Mouse (Mus musculus) monocyte, adult 59 days (primary cell): ENCODE results near the gene Defb46. TPM values are rescaled to one million over a fixed set of nuclear protein-coding genes. Genes with fewer than 3 reads are reported as not detected.

Source experiments
- total RNA-seq, 2 experiments: library from RNA; stranded (reverse); gene quantifications; one replicate each; pipeline ENCODE4 v1.2.4; 2023

The Defb46 gene
- total RNA-seq: not detected

DNA sequence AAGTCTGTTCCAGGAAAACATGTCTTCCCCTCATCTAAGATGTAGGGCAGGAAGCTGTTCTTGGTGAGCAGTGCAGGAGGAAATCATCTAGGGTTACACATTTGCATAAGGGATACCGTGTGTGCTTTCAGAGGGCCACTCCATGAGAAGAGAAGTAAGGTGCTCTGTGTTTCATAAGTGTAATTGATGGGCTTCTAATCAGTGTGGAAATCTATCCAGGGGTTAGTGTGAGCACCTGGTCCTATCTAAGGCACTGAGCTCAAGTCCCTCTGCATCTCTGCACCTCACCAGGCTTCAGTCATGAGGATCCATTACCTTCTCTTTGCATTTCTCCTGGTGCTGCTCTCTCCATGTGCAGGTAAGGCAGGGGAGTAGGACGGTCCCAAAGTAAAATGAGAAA is at the start of gene Defb46:
TSS of gene Defb46 (plus strand) at position 301 of the 400 bp plus-strand sequence.

DNA sequence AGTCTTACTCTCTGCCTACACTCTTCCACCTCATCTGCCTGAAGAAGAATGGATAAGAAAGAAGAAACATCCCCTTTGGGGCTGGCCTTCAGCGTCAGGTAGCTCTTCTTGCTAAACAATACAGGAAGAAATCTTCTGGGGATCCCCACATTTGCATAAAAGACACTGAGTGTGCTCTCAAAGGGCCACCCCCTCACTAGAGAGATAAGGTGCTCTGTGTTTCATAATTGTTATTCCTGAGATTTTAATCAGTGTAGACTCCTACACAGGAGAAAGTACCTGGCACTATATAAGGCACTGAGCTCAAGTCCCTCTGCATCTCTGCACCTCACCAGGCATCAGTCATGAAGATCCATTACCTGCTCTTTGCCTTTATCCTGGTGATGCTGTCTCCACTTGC is 14.6 kb upstream of the Defb46 start, which contains the start of gene Defb6:
TSS of gene Defb6 (plus strand) at position 318 of the 400 bp plus-strand sequence.

DNA sequence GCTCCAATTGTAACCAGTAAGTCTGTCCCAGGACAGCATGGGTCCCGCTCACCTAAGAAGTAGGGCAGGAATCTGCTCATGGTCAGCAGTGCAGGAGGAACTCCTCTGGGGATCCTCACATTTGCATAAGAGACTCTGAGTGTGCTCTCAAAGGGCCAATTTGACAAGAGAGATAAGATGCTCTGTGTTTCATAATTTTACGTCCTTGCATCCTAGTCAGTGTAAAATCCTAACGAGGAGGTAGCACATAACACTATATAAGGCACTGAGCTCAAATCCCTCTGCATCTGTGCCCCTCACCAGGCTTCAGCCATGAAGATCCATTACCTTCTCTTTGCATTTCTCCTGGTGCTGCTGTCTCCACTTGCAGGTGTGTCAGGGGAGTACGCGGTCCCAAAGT is 7.6 kb downstream of the Defb46 start, which contains the start of gene Defb5:
TSS of gene Defb5 (plus strand) at position 301 of the 400 bp plus-strand sequence.

Other genes starting within 250 kb of the Defb46 start
- gene Defb37, start 248.9 kb upstream of the Defb46 start, total RNA-seq: not detected
- gene Defb38, start 213.3 kb upstream of the Defb46 start, total RNA-seq: not detected
- gene Defb39, start 175.1 kb upstream of the Defb46 start, total RNA-seq: not detected
- not detected for gene Defb12, start 125.1 kb upstream of the Defb46 start, total RNA-seq
- not detected for gene Defb34, start 116.2 kb upstream of the Defb46 start, total RNA-seq
- not detected for gene Gm45826, start 99.1 kb upstream of the Defb46 start, total RNA-seq
- not detected for gene Defb14, start 45.6 kb upstream of the Defb46 start, total RNA-seq
- gene Defb4, start 41.2 kb upstream of the Defb46 start, total RNA-seq: not detected
- gene Defb6, start 14.4 kb upstream of the Defb46 start, total RNA-seq: not detected
- not detected for gene Defb5, start 7.7 kb downstream of the Defb46 start, total RNA-seq
- not detected for gene Defb3, start 53.4 kb downstream of the Defb46 start, total RNA-seq
- gene Defb8, start 207.7 kb downstream of the Defb46 start, total RNA-seq: not detected